Mouse (Mus musculus): ENCODE measurements around the gene Lcmt2. TPM values are rescaled to one million over a fixed set of nuclear protein-coding genes. Genes with fewer than 3 reads are reported as not detected.

The Lcmt2 gene
- polyA plus RNA-seq, 1 experiment from 2014 or later, result 19.8 TPM

GRCm38 (mm10) chr2:121082626-121083025, 57.8 kb downstream of the Lcmt2 start:
- no peak overlapping the region for H3K9ac ChIP-seq (ENCODE audit: low read depth, low read length)
- H3K4me3 ChIP-seq (ENCODE audit: low read length), result no peak overlapping the region
- no peak overlapping the region for H3K27ac ChIP-seq (ENCODE audit: low read length)
- WGBS, result 87% methylated on average over 1 of the region's 1 CpGs
- ATAC-seq, result no peak
- no peaks in the 10 kb centered on the region for H3K27me3 ChIP-seq (replicated peaks; ENCODE audit: control insufficient read depth, insufficient read depth, low read length)
- H3K36me3 ChIP-seq (ENCODE audit: control insufficient read depth, insufficient read depth, low read length), result no peaks in the 10 kb centered on the region
- no peaks in the 10 kb centered on the region for H3K4me1 ChIP-seq (ENCODE audit: control insufficient read depth, insufficient read depth, low read length)
- H3K4me2 ChIP-seq (ENCODE audit: low read depth, low read length), result no peak overlapping the region
- H3K9me3 ChIP-seq (ENCODE audit: control insufficient read depth, low read length), result no peaks in the 10 kb centered on the region

Other genes with a start within 250 kb of the Lcmt2 start
- gene Ubr1, start 169.9 kb downstream of the Lcmt2 start, polyA plus RNA-seq (2015; fragmentation: Nextera tagmentation; extraction: Ambion mirVana), result 15.4 and 16.2 TPM in 2 replicates
- gene Tmem62, start 163.6 kb downstream of the Lcmt2 start, polyA plus RNA-seq (2015; fragmentation: Nextera tagmentation; extraction: Ambion mirVana), result 4.1 and 4.3 TPM in 2 replicates
- gene Ccndbp1, start 132.2 kb downstream of the Lcmt2 start, polyA plus RNA-seq (2015; fragmentation: Nextera tagmentation; extraction: Ambion mirVana), result 34.5 and 34.6 TPM in 2 replicates
- gene Epb42, start 103.6 kb downstream of the Lcmt2 start, polyA plus RNA-seq (2015; fragmentation: Nextera tagmentation; extraction: Ambion mirVana), result 1.5 and 3.4 TPM in 2 replicates
- gene Tgm5, start 54.8 kb downstream of the Lcmt2 start, polyA plus RNA-seq (2015; fragmentation: Nextera tagmentation; extraction: Ambion mirVana), result not detected in 2 replicates
- 0.16 and 0.17 TPM in 2 replicates for gene Tgm7, start 30.9 kb downstream of the Lcmt2 start, polyA plus RNA-seq (2015; fragmentation: Nextera tagmentation; extraction: Ambion mirVana)
- 16.7 and 17.4 TPM in 2 replicates for gene Adal, start 225 bp downstream of the Lcmt2 start, polyA plus RNA-seq (2015; fragmentation: Nextera tagmentation; extraction: Ambion mirVana)
- 31.8 and 37.2 TPM in 2 replicates for gene Tubgcp4, start 30.0 kb upstream of the Lcmt2 start, polyA plus RNA-seq (2015; fragmentation: Nextera tagmentation; extraction: Ambion mirVana)
- 8.3 and 8.6 TPM in 2 replicates for gene Zscan29, start 30.5 kb upstream of the Lcmt2 start, polyA plus RNA-seq (2015; fragmentation: Nextera tagmentation; extraction: Ambion mirVana)
- 26.5 and 31.0 TPM in 2 replicates for gene Trp53bp1, start 130.8 kb upstream of the Lcmt2 start, polyA plus RNA-seq (2015; fragmentation: Nextera tagmentation; extraction: Ambion mirVana)
- gene Map1a, start 148.9 kb upstream of the Lcmt2 start, polyA plus RNA-seq (2015; fragmentation: Nextera tagmentation; extraction: Ambion mirVana), result 1.9 and 2.6 TPM in 2 replicates
- gene Ppip5k1, start 214.7 kb upstream of the Lcmt2 start, polyA plus RNA-seq (2015; fragmentation: Nextera tagmentation; extraction: Ambion mirVana), result 18.7 and 21.4 TPM in 2 replicates
- 880 and 1,082 TPM in 2 replicates for gene Ckmt1, start 217.1 kb upstream of the Lcmt2 start, polyA plus RNA-seq (2015; fragmentation: Nextera tagmentation; extraction: Ambion mirVana)
- gene Strc, start 246.5 kb upstream of the Lcmt2 start, polyA plus RNA-seq (2015; fragmentation: Nextera tagmentation; extraction: Ambion mirVana), result 0.04 TPM in 2 replicates

All from intestine, embryonic 16.5 days (tissue).